14 mouse cellular contexts compared by ENCODE assay signal in genomic region chr6:135662386-135662785, GRCm38 (mm10).
A peak's percentile ranks its signal among the peaks of the same experiment; 100 is the strongest.
DNase-seq lines count a peak whose midpoint lies in the region; ATAC-seq and TF ChIP-seq lines count a peak whose summit lies in the region.
"Had no signal": no experiment of that assay in that cellular context is flagged by ENCODE, and none has a peak within 500 bp of the region (broad histone marks: within the 10 kb centered on the region; RNA-seq: fewer than 3 reads in every experiment).

No protein-coding gene starts in this region.

- WGBS in midbrain, postnatal 0 days, result 86% methylated on average over 3 of the region's 3 CpGs
- WGBS in midbrain, embryonic 13.5 days, result 92% methylated on average over 3 of the region's 3 CpGs

- H3K4me2 ChIP-seq in midbrain, postnatal 0 days (ENCODE audit: low read depth, low read length, poor library complexity, severe bottlenecking), result no peak overlapping the region
- H3K4me2 ChIP-seq in midbrain, embryonic 13.5 days (replicated peaks), result no peak overlapping the region
- H3K4me2 ChIP-seq: embryonic facial prominence, embryonic 12.5 days; forebrain, embryonic 12.5 days; liver, embryonic 15.5 days had no signal

- TF ChIP-seq CTCF in midbrain, postnatal 0 days (IDR thresholded peaks at IDR 0.05), result no peak

- no peaks in the 10 kb centered on the region for H3K36me3 ChIP-seq in midbrain, postnatal 0 days (ENCODE audit: insufficient read depth, low read length)
- H3K36me3 ChIP-seq in midbrain, embryonic 13.5 days, result no peaks in the 10 kb centered on the region
- H3K36me3 ChIP-seq: embryonic facial prominence, embryonic 12.5 days; forebrain, embryonic 12.5 days; liver, embryonic 15.5 days had no signal

- no peak overlapping the region for H3K27ac ChIP-seq in midbrain, postnatal 0 days (ENCODE audit: low read depth, low read length)
- H3K27ac ChIP-seq in midbrain, embryonic 13.5 days, result no peak overlapping the region
- H3K27ac ChIP-seq: embryonic facial prominence, embryonic 12.5 days; forebrain, embryonic 12.5 days; liver, embryonic 15.5 days had no signal

- intact Hi-C loops in left cerebral cortex, postnatal 14 days (cut with DNase I), result no loop called here

- no peaks in the 10 kb centered on the region for H3K4me1 ChIP-seq in midbrain, postnatal 0 days (ENCODE audit: insufficient read depth, low read length)
- H3K4me1 ChIP-seq in midbrain, embryonic 13.5 days (replicated peaks), result no peaks in the 10 kb centered on the region
- H3K4me1 ChIP-seq: embryonic facial prominence, embryonic 12.5 days; forebrain, embryonic 12.5 days; liver, embryonic 15.5 days had no signal

- H3K9ac ChIP-seq in midbrain, postnatal 0 days (replicated peaks; ENCODE audit: low read length, poor library complexity, severe bottlenecking), result no peak overlapping the region
- no peak overlapping the region for H3K9ac ChIP-seq in midbrain, embryonic 13.5 days (replicated peaks)
- H3K9ac ChIP-seq: embryonic facial prominence, embryonic 12.5 days; forebrain, embryonic 12.5 days; liver, embryonic 15.5 days had no signal

- peak; percentile 32 for DNase-seq in midbrain, postnatal 0 days (ENCODE audit: low spot score)
- DNase-seq in layer of hippocampus, adult 18-20 months (ENCODE audit: low spot score in 2 of 2), result peak; percentile 71 to 77
- peak; percentile 27 to 28 for DNase-seq in left cerebral cortex, postnatal 14 days (ENCODE audit: low spot score in 2 of 2)
- no peak for DNase-seq in thymus, adult 18-20 months
- no peak for DNase-seq in spleen, postnatal 10 days (ENCODE audit: low spot score in 2 of 2)
- DNase-seq in embryo, embryonic 10.5 days (ENCODE audit: low spot score), result no peak
- DNase-seq: lung, postnatal 4 days; midbrain, embryonic 14.5 days had no signal

- no peak overlapping the region for H3K4me3 ChIP-seq in midbrain, postnatal 0 days (ENCODE audit: low read depth, low read length)
- H3K4me3 ChIP-seq in midbrain, embryonic 13.5 days (replicated peaks), result no peak overlapping the region
- H3K4me3 ChIP-seq: embryonic facial prominence, embryonic 12.5 days; forebrain, embryonic 12.5 days; liver, embryonic 15.5 days had no signal

- H3K27me3 ChIP-seq in midbrain, postnatal 0 days (ENCODE audit: insufficient read depth, low read length), result no peaks in the 10 kb centered on the region
- H3K27me3 ChIP-seq in midbrain, embryonic 13.5 days, result no peaks in the 10 kb centered on the region
- H3K27me3 ChIP-seq: CH12.LX; embryonic facial prominence, embryonic 12.5 days; forebrain, embryonic 12.5 days; liver, embryonic 15.5 days; Patski had no signal

- no peaks in the 10 kb centered on the region for H3K9me3 ChIP-seq in midbrain, postnatal 0 days (ENCODE audit: low read length)
- H3K9me3 ChIP-seq in midbrain, embryonic 13.5 days, result no peaks in the 10 kb centered on the region
- H3K9me3 ChIP-seq: embryonic facial prominence, embryonic 12.5 days; forebrain, embryonic 12.5 days; liver, embryonic 15.5 days had no signal

- no peak for ATAC-seq in midbrain, postnatal 0 days (ENCODE audit: low FRiP score)
- no peak for ATAC-seq in midbrain, embryonic 13.5 days
- ATAC-seq: Patski had no signal

Comparison
In these comparisons a context has a peak if more than half of its experiments do, and no peak if none do; other contexts are left out.
1. DNase-seq: peak in midbrain, postnatal 0 days (single experiment), layer of hippocampus, adult 18-20 months (2 of 2) and left cerebral cortex, postnatal 14 days (2 of 2); none in thymus, adult 18-20 months (0 of 2), spleen, postnatal 10 days (0 of 2) and embryo, embryonic 10.5 days (single experiment).